Mouse (Mus musculus) urinary bladder, postnatal 36 days (tissue): ENCODE data around the gene Mttp.

Experiments used
- DNase-seq, 2 experiments: peaks; one replicate each; pipeline ENCODE4 v3.0.0; 2022; ENCODE audit warnings: low spot score in 2 of 2, mixed read lengths in 1 of 2

Gene Mttp

DNA sequence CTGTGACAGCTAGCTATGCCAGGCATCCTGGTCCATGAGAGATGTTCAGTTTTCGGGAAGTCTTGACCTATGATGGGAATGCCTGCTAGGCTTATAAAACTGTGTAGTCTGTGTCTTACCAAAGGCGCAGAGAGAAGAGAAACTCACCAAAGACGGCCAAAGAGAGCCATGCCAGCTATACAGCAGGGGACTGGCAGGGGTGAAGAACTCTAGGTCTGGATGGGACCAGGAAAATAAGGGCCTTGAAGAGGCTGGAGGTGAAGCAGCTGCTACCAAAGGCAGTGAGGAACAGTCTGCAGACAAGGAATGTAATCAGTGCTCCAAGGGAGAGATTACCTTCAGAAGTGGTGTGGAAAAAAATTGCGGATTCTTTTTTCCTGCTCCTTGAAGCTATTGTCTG lies 60.9 kb downstream of the Mttp start:
- no peak for DNase-seq

GRCm38 (mm10) chr3:138083073-138083637 lies 61.6 kb downstream of the Mttp start:
- DNase-seq: no peak

GRCm38 (mm10) chr3:138078701-138079100 lies 66.1 kb downstream of the Mttp start:
- DNase-seq: no peak

GRCm38 (mm10) chr3:138077476-138078340 lies 67.1 kb downstream of the Mttp start:
- DNase-seq: no peak

GRCm38 (mm10) chr3:138075209-138075608 lies 69.6 kb downstream of the Mttp start:
- DNase-seq: no peak

DNA sequence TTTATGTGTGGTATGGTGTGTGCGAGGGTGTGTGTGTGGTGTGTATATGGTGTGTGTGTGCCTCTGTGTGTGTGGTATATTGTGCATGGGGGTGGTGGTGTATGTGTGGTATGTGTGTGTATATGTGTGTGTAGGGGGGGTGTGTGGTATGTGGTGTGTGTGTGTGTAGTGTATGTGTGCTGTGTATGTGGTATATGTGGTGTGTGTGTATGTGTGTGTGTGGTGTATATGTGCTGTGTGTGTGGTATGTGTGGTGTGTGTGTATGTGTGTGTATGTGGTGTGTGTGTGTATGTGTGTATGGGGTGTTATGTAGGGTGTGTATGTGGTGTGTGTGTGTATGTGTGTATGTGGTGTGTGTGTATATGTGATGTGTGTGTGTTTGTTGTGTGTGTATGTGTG lies 70.6 kb downstream of the Mttp start:
- no peak for DNase-seq

- no peak for DNase-seq
These were observed 73.2 kb downstream of the Mttp start for GRCm38 (mm10) chr3:138071476-138072073.

DNA sequence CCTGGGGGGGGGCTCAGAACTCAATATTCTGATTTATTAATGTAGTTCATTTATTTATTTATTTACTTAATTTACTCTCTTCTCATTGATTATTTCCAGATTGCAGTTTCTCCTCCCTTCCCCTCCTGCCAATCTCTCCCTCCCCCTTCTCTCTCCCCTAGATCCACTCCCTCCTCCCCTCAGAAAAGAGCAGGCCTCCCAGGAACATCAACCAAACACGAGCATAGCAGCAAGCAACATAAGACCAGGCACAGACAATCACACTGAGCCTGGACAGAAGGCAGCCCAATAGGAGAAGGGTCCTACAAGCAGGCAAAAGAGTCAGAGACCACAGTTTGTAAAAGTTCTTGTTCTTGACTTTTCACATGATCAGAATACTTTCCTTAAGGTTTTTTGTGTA lies 73.8 kb downstream of the Mttp start:
- no peak for DNase-seq

DNA sequence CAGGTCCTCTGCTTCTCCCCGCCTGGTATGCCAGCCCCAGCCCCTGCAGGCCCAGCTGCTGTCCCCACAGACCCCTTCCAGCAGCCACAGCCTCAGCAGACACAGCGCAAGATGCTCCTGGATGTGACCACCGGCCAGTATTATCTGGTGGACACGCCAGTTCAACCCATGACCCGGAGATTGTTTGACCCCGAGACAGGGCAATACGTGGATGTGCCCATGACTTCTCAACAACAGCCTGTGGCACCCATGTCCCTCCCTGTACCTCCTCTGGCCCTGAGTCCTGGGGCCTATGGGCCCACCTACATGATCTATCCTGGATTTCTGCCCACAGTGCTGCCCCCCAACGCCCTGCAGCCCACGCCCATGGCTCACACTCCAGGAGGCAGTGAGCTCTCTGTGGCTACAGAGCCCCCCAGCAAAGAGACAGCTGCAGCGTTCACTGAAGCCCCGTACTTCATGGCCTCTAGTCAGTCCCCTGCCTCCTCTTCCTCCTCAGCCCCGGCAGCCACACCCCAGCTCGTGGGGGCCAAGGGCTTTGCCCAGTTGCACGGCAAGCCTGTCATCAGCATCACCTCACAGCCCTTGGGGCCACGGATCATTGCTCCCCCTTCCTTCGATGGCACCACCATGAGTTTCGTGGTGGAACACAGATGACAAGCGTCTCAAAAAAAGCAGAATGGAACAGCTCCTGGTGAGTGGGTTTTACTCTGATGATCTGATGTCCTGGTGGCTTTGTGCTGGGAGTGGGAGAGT lies 74.8 kb downstream of the Mttp start:
- no peak for DNase-seq

DNA sequence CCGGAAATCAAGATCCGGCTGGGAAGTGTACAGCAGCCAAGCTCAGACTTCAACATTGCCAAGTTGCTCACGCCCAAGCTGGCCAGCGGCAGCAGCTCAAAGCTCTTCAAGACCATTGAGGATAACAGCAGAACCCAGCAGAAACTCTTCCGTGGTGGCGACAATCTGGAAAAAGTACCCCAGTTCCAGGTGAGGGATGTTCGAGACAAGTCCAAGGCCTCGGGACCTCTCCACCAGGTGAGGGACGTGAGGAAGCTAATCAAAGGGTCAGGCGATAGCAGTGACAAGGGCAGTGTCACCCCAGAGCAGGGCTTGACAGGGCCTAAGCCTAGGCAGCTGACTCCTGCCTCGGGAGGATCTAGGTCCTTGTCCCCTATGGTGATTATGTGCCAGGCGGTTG lies 76.7 kb downstream of the Mttp start:
- no peak for DNase-seq

DNA sequence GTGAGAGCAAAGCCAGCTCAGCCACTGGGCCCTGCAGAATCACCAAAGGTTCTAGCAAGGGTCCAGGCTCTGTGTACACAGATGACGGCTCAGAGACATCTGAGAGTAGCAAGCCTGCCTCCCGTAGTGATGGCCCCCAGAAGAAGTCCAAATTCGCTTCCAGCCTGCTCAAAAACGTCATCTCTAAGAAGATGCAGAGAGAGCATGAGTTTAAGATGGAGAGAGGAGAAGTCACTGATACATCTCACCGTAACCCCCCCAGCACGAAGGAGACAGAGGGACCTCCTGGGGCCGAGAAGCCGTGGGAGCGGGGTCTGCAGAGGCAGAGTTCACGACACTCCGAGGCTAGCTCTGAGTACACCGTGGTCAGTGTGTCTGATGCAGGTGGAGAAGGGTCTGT lies 77.5 kb downstream of the Mttp start, which contains the start of gene Gm5105:
Gene Gm5105, minus strand, starts transcription at position 101 of the 400 bp plus-strand sequence.
- no peak for DNase-seq

DNA sequence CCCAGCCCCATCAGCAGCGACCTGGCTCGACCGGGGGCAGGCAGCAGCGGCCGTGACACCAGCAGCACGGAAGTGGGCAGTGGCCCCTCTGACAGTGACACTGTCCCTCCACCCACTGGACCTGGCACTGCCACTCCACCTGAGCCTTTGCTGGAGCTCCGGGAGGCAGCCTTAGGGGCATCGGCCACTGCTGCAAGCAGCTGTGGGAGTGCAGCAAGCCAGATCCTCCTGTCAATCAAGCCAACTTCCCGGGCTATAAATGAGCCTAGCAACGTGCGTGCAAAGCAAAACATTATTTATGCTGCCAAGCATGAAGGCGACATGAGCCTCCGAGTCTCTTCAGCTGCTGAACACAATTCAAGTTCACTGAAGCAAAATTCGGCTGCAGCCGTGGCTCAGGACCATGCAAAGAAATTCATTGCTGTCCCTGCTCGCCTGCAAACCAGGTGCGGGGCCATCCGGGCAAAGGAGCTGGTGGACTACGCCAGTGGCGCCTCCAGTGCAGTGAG lies 78.4 kb downstream of the Mttp start:
- no peak for DNase-seq

GRCm38 (mm10) chr3:138065930-138066329 lies 78.8 kb downstream of the Mttp start:
- no peak for DNase-seq

DNA sequence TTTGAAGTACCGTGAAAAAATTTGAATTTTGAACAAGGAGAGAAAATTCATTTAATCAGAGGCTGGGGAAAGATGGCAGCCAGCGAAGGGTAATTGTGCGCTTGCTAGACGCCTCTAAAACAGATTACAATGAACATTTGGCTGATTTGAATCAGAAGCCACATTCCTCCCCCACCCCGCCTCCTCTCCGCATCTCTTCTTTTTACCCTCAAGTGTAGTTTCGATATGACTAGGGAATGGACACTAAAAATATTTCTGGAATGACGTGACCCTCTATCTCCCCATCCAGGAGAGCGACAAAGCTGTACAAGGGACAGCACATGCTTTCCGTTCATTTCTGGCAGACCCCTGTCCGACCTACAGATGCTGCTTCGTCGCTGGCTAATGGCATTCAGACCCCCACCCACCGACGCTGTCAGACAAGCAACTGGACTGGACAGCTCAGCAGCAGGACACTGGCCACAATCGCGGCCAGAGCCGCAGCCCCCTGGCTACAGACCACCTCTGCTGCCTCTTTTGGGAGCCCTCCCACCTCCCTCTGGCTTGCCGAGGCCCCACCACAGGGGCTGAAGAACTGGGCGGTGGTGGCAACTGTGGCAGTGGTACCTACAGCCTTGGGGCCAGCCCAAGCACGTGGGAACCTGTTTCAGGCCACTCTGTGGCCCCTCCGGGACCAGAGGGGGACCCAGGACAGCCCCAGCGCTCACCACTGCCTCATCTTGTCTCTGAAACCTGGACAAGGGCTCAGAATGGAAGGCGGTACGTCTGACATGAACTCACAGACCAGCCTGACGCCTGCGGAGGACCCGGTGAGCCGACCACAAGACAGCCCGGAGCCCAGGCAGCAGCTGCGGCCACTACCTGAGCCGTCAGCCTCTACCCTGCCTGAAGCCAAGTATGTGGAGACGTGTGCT lies 79.8 kb downstream of the Mttp start, which contains the start of gene 1110002E22Rik:
Gene 1110002E22Rik, plus strand, starts transcription at position 321 of the 914 bp plus-strand sequence.
- no peak for DNase-seq

GRCm38 (mm10) chr3:138063731-138064329 lies 80.9 kb downstream of the Mttp start:
- DNase-seq: peak in 1 of 2 experiments; percentile 38

DNA sequence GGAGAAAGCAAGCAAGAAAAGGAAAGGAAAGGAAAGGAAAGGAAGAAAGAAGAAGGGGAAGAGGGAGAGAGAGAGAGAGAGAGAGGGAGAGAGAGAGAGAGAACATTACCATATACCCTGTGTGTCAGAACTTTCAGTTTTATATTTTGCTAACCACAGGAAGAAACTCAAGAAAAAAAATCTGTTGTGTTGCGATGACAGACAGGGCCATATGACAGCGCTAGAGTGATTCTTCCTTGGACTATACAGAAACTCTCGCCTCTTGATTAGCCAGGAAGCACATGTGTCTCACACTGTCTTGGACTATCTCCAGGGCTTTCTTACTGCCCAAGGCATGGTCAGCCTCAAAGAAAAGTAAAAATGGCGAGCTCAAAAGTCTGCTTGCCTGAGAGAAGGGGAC lies 82.1 kb downstream of the Mttp start:
- no peak for DNase-seq

GRCm38 (mm10) chr3:138061205-138061911 lies 83.4 kb downstream of the Mttp start:
- DNase-seq: peak; percentile 36 to 39

GRCm38 (mm10) chr3:138060429-138060828 lies 84.3 kb downstream of the Mttp start:
- no peak for DNase-seq

DNA sequence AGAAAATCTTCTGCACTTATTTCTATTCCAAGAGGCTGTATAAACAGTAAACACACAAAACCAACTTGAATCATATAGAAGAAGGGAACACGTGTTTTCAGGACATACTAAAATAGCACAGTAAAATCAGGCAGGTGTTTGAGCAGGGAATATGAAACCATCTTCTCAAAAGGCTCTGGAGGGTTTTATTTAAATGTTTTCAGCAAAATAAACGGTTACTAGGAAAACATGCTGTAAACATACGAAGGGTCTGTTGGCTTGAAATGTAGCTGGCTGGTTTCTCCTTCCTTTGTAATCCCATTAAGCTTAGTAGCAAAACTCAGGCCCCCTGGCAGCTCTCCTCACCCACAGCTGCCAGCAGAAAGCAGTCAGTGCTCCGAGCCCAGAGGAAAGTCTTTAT lies 86.5 kb downstream of the Mttp start:
- DNase-seq: no peak

- DNase-seq: no peak
These were observed 87.8 kb downstream of the Mttp start for GRCm38 (mm10) chr3:138056976-138057375.
